Mouse (Mus musculus): ENCODE results near the gene Irf6.

GRCm38 (mm10) chr1:193125835-193126234, 27.1 kb upstream of the Irf6 start:
- TF ChIP-seq CTCF (IDR thresholded peaks at IDR 0.05; ENCODE audit: low read depth): peak; percentile 33; the same call in 1 of the 2 replicates
- TF ChIP-seq EP300 (IDR thresholded peaks at IDR 0.05; ENCODE audit: low read depth): no peak

Data from liver, postnatal 0 days (tissue).